11 mouse cellular contexts compared by ENCODE assay signal in the genomic region with DNA sequence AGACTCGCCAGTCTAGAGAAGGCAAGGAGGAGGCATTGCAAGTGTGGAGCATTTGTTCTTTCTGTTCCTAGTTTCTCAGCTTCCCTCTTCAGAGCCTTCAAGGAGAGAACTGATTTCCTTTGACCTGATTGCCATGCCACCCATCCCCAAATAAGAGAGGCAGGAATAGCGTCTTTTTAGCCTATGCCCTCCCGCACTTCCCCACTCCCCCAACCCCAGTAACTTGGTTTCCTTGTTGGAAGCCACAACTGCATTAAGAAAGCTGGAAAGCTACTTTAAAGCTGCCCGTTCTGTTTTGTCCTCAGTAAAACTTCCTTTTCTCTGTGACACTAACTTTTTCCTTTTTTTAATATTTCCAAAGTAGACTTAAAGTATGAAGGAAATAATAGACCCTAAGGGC.
A peak's percentile ranks its signal among the peaks of the same experiment; 100 is the strongest.
DNase-seq lines count a peak whose midpoint lies in the region; ATAC-seq and TF ChIP-seq lines count a peak whose summit lies in the region.
"Had no signal": no experiment of that assay in that cellular context is flagged by ENCODE, and none has a peak within 500 bp of the region (broad histone marks: within the 10 kb centered on the region; RNA-seq: fewer than 3 reads in every experiment).

No protein-coding gene starts in this region.

- TF ChIP-seq CTCF in heart, postnatal 0 days (IDR thresholded peaks at IDR 0.05; ENCODE audit: low read depth), result no peak
- TF ChIP-seq CTCF in cerebellum, adult 2 months (IDR thresholded peaks at IDR 0.05; ENCODE audit: borderline replicate concordance, insufficient read depth, low read depth, low read length), result no peak

- peak overlapping the region; percentile 64 for H3K4me2 ChIP-seq in heart, postnatal 0 days (ENCODE audit: low read depth, low read length)
- peak overlapping the region; percentile 35; the same call in 1 of the 2 replicates for H3K4me2 ChIP-seq in forebrain, embryonic 11.5 days (ENCODE audit: low read depth, low read length, severe bottlenecking)
- H3K4me2 ChIP-seq in limb, embryonic 11.5 days (ENCODE audit: low read depth, severe bottlenecking), result peak overlapping the region; percentile 38
- peak overlapping the region; percentile 23 for H3K4me2 ChIP-seq in neural tube, embryonic 11.5 days (ENCODE audit: low read depth)

- no peak for TF ChIP-seq POLR2A in cerebellum, adult 2 months (IDR thresholded peaks at IDR 0.05; ENCODE audit: borderline replicate concordance, insufficient read depth, low read length)

- peak overlapping the region; percentile 43 for H3K4me3 ChIP-seq in heart, postnatal 0 days (ENCODE audit: low read depth, low read length)
- H3K4me3 ChIP-seq in forebrain, embryonic 11.5 days (ENCODE audit: low read depth, low read length), result peak overlapping the region; percentile 15; the same call in 1 of the 2 replicates
- no peak overlapping the region for H3K4me3 ChIP-seq in limb, embryonic 11.5 days (ENCODE audit: low read depth, low read length)
- H3K4me3 ChIP-seq in neural tube, embryonic 11.5 days (ENCODE audit: low read depth, low read length), result no peak overlapping the region
- H3K4me3 ChIP-seq in cerebellum, adult 2 months (replicated peaks; ENCODE audit: insufficient read depth, low read depth, low read length), result no peak overlapping the region

- no peak for TF ChIP-seq EP300 in heart, postnatal 0 days (IDR thresholded peaks at IDR 0.05; ENCODE audit: low read depth)

- no peaks in the 10 kb centered on the region for H3K27me3 ChIP-seq in heart, postnatal 0 days (ENCODE audit: control insufficient read depth, insufficient read depth, low read length)
- no peaks in the 10 kb centered on the region for H3K27me3 ChIP-seq in forebrain, embryonic 11.5 days (ENCODE audit: control insufficient read depth, insufficient read depth, low read length)
- no peaks in the 10 kb centered on the region for H3K27me3 ChIP-seq in limb, embryonic 11.5 days (ENCODE audit: control insufficient read depth, insufficient read depth, low read length)
- no peaks in the 10 kb centered on the region for H3K27me3 ChIP-seq in neural tube, embryonic 11.5 days (ENCODE audit: control insufficient read depth, insufficient read depth, low read length)
- H3K27me3 ChIP-seq in cerebellum, adult 2 months (ENCODE audit: control insufficient read depth, insufficient read depth, low read length), result no peaks in the 10 kb centered on the region; the same call in 1 of the 2 replicates
- H3K27me3 ChIP-seq: CH12.LX had no signal

- DNase-seq in heart, postnatal 0 days (ENCODE audit: low spot score), result no peak
- no peak for DNase-seq in heart, postnatal 4 days
- no peak for DNase-seq in forebrain, embryonic 11.5 days (ENCODE audit: low spot score)
- DNase-seq in limb, embryonic 11.5 days (ENCODE audit: low spot score), result peak; percentile 23
- DNase-seq in neural tube, embryonic 11.5 days (ENCODE audit: low spot score), result no peak
- no peak for DNase-seq in retina, embryonic 14.5 days (ENCODE audit: low spot score)
- DNase-seq in urinary bladder, postnatal 14 days (ENCODE audit: low spot score), result no peak
- no peak for DNase-seq in cerebellum, adult 2 months
- DNase-seq: adrenal gland, adult 8-10 months; kidney, adult 8-10 months had no signal

- 0 out of 2 replicates have a peak overlapping the region, but pooled peaks have one; percentile 38 for H3K27ac ChIP-seq in heart, postnatal 0 days (ENCODE audit: low read depth)
- H3K27ac ChIP-seq in forebrain, embryonic 11.5 days (ENCODE audit: low read depth, low read length), result 0 out of 2 replicates have a peak overlapping the region, but pooled peaks have one; percentile 5
- no peak overlapping the region for H3K27ac ChIP-seq in limb, embryonic 11.5 days (replicated peaks; ENCODE audit: low read depth, low read length)
- peak overlapping the region; percentile 51 for H3K27ac ChIP-seq in neural tube, embryonic 11.5 days (ENCODE audit: low read depth, low read length)
- no peak overlapping the region for H3K27ac ChIP-seq in cerebellum, adult 2 months (ENCODE audit: insufficient read depth, low read length)

- H3K9ac ChIP-seq in heart, postnatal 0 days (replicated peaks; ENCODE audit: low read depth, low read length), result peak overlapping the region; percentile 40; the same call in 1 of the 2 replicates
- peak overlapping the region; percentile 38; the same call in 1 of the 2 replicates for H3K9ac ChIP-seq in forebrain, embryonic 11.5 days (ENCODE audit: low read length)
- H3K9ac ChIP-seq in limb, embryonic 11.5 days (ENCODE audit: low read length), result no peak overlapping the region; the same call in 1 of the 2 replicates
- peak overlapping the region; percentile 53 for H3K9ac ChIP-seq in neural tube, embryonic 11.5 days (ENCODE audit: low read length)

- no peak for ATAC-seq in heart, postnatal 0 days (ENCODE audit: insufficient read depth, low read depth)
- ATAC-seq in forebrain, embryonic 11.5 days (replicated peaks; ENCODE audit: low FRiP score), result peak; percentile 16
- ATAC-seq in limb, embryonic 11.5 days (ENCODE audit: insufficient number of reproducible peaks, low FRiP score, low TSS enrichment, low read depth), result no peak
- 0 out of 2 replicates have a peak, but pooled peaks have one; percentile 13 for ATAC-seq in neural tube, embryonic 11.5 days (ENCODE audit: insufficient read depth, low FRiP score, low TSS enrichment)

- peaks cover 9% of the 10 kb centered on the region for H3K4me1 ChIP-seq in heart, postnatal 0 days (ENCODE audit: control insufficient read depth, insufficient read depth)
- peaks cover 7% of the 10 kb centered on the region for H3K4me1 ChIP-seq in forebrain, embryonic 11.5 days (replicated peaks; ENCODE audit: control insufficient read depth, insufficient read depth, low read length)
- H3K4me1 ChIP-seq in limb, embryonic 11.5 days (ENCODE audit: control insufficient read depth, insufficient read depth, low read length), result no peaks in the 10 kb centered on the region
- no peaks in the 10 kb centered on the region for H3K4me1 ChIP-seq in neural tube, embryonic 11.5 days (ENCODE audit: control insufficient read depth, insufficient read depth, low read length)
- no peaks in the 10 kb centered on the region for H3K4me1 ChIP-seq in cerebellum, adult 2 months (ENCODE audit: control insufficient read depth, insufficient read depth, low read length)

- WGBS in heart, postnatal 0 days, result 12% methylated on average over 4 of the region's 4 CpGs
- WGBS in forebrain, embryonic 11.5 days, result 14% methylated on average over 4 of the region's 4 CpGs
- WGBS in limb, embryonic 11.5 days, result 19% methylated on average over 4 of the region's 4 CpGs
- WGBS in neural tube, embryonic 11.5 days, result 10% methylated on average over 4 of the region's 4 CpGs
- WGBS in cerebellum, adult 2 months, result 20% methylated on average over 4 of the region's 4 CpGs

- no peaks in the 10 kb centered on the region for H3K9me3 ChIP-seq in heart, postnatal 0 days (replicated peaks; ENCODE audit: control insufficient read depth, low read length)
- no peaks in the 10 kb centered on the region for H3K9me3 ChIP-seq in forebrain, embryonic 11.5 days (ENCODE audit: control insufficient read depth, low read length)
- no peaks in the 10 kb centered on the region for H3K9me3 ChIP-seq in limb, embryonic 11.5 days (ENCODE audit: control insufficient read depth, low read length)
- H3K9me3 ChIP-seq in neural tube, embryonic 11.5 days (ENCODE audit: control insufficient read depth, low read length), result no peaks in the 10 kb centered on the region

- no peaks in the 10 kb centered on the region for H3K36me3 ChIP-seq in heart, postnatal 0 days (replicated peaks; ENCODE audit: control insufficient read depth, insufficient read depth, low read length)
- no peaks in the 10 kb centered on the region for H3K36me3 ChIP-seq in forebrain, embryonic 11.5 days (ENCODE audit: control insufficient read depth, insufficient read depth, low read length)
- H3K36me3 ChIP-seq in limb, embryonic 11.5 days (ENCODE audit: control insufficient read depth, insufficient read depth, low read length), result no peaks in the 10 kb centered on the region
- no peaks in the 10 kb centered on the region for H3K36me3 ChIP-seq in neural tube, embryonic 11.5 days (ENCODE audit: control insufficient read depth, insufficient read depth, low read length)

Comparison
In these comparisons a context has a peak if more than half of its experiments do, and no peak if none do; other contexts are left out.
1. ATAC-seq: peak in forebrain, embryonic 11.5 days (single experiment) and neural tube, embryonic 11.5 days (single experiment); none in heart, postnatal 0 days (single experiment) and limb, embryonic 11.5 days (single experiment).
2. H3K27ac ChIP-seq: peak in heart, postnatal 0 days (single experiment), forebrain, embryonic 11.5 days (single experiment) and neural tube, embryonic 11.5 days (single experiment); none in limb, embryonic 11.5 days (single experiment) and cerebellum, adult 2 months (single experiment).
3. H3K4me3 ChIP-seq: peak in heart, postnatal 0 days (single experiment) and forebrain, embryonic 11.5 days (single experiment); none in limb, embryonic 11.5 days (single experiment), neural tube, embryonic 11.5 days (single experiment) and cerebellum, adult 2 months (single experiment).
4. Peak in every context shown above with its lines, with median percentiles within 50 percentile points of each other: H3K4me2 ChIP-seq.